Mouse (Mus musculus) midbrain, embryonic 12.5 days (tissue): ENCODE measurements around the gene Zfp949. TPM values are rescaled to one million over a fixed set of nuclear protein-coding genes. Genes with fewer than 3 reads are reported as not detected.
A peak's percentile ranks its signal among the peaks of the same experiment; 100 is the strongest.

Experiments
- ATAC-seq: fragments of 200-750 bp; cut with Nextera tagmentation; 2 replicates; pipeline ENCODE4 v1.8.0; 2017; ENCODE audit warnings: low read depth, moderate TSS enrichment, moderate library complexity; ENCODE audit not compliant: low FRiP score
- H3K27ac ChIP-seq: fragments of 300-500 bp; sonication (generic); replicated peaks from 2 replicates; pipeline ENCODE4 v1.5.1; 2016; ENCODE audit warnings: mild to moderate bottlenecking
- H3K27me3 ChIP-seq: fragments of 300-500 bp; sonication (generic); 2 replicates; pipeline ENCODE4 v1.6.1; 2016; ENCODE audit warnings: mild to moderate bottlenecking
- H3K36me3 ChIP-seq: fragments of 300-500 bp; sonication (generic); 2 replicates; pipeline ENCODE4 v1.6.1; 2016
- H3K4me1 ChIP-seq: fragments of 300-500 bp; sonication (generic); 2 replicates; pipeline ENCODE4 v1.6.1; 2016
- H3K4me2 ChIP-seq: fragments of 300-500 bp; sonication (generic); replicated peaks from 2 replicates; pipeline ENCODE4 v1.6.1; 2016; ENCODE audit warnings: mild to moderate bottlenecking, moderate library complexity
- H3K4me3 ChIP-seq: fragments of 300-500 bp; sonication (generic); 2 replicates; pipeline ENCODE4 v1.5.1; 2016; ENCODE audit warnings: mild to moderate bottlenecking
- H3K9ac ChIP-seq: fragments of 300-500 bp; sonication (generic); replicated peaks from 2 replicates; pipeline ENCODE4 v1.6.1; 2016; ENCODE audit warnings: mild to moderate bottlenecking, moderate library complexity
- H3K9me3 ChIP-seq: fragments of 300-500 bp; sonication (generic); 2 replicates; pipeline ENCODE4 v1.6.1; 2016; ENCODE audit warnings: mild to moderate bottlenecking
- WGBS: fragments of 180-500 bp; shearing (Covaris S2); methylation state at CpG from one replicate; pipeline ENCODE4 v1.1.7; 2016; 5-methylcytosine and 5-hydroxymethylcytosine counted together
- polyA plus RNA-seq: library from polyadenylated mRNA; unstranded; fragments of >200 nt; fragmentation: Nextera tagmentation; extraction: Ambion mirVana; gene quantifications from 2 replicates; pipeline ENCODE4 v1.2.1, GENCODE M21; 2016

Gene Zfp949
- polyA plus RNA-seq, result 13.2 and 14.1 TPM in 2 replicates

GRCm38 (mm10) chr9:88547851-88548613 lies at the start of gene Zfp949:
Zfp949 (plus strand) TSS chr9:88548020.
- peak within 1 kb of the TSS; percentile 70 for H3K27ac ChIP-seq
- H3K4me3 ChIP-seq, result peak within 1 kb of the TSS; percentile 77
- no peaks in the 10 kb centered on the region for H3K9me3 ChIP-seq
- H3K36me3 ChIP-seq, result 0 out of 2 replicates have a peak, but pooled peaks cover 8% of the 10 kb centered on the region
- WGBS, result under 1% methylated on average over 30 of the region's 30 CpGs
- peak within 1 kb of the TSS; percentile 71 for H3K9ac ChIP-seq
- peak; percentile 93 for ATAC-seq
- H3K4me1 ChIP-seq, result peaks cover 17% of the 10 kb centered on the region
- H3K27me3 ChIP-seq, result no peaks in the 10 kb centered on the region
- H3K4me2 ChIP-seq, result peak within 1 kb of the TSS; percentile 66

DNA sequence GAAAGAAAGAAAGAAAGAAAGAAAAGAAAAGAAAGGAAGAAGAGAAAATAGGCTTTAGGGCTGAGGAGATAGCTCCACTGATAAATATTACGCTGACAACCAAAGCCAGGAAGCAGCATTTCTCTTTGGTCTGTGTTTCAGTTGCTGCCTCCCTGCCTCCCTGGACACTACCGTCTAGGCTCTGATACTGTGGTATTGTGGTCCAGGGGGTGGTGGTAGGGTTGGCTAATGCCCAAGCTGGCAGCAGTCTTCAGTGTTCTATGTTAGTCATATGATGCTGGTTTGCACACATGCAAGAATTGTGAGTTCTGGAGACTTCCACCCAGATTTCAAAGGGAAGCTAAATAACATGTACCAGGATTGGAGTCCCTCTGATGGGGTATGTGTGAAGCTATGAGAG lies 47.7 kb upstream of the Zfp949 start:
- H3K36me3 ChIP-seq, result no peaks in the 10 kb centered on the region
- H3K4me1 ChIP-seq, result no peaks in the 10 kb centered on the region
- no peaks in the 10 kb centered on the region for H3K27me3 ChIP-seq
- no peak overlapping the region for H3K4me3 ChIP-seq
- no peaks in the 10 kb centered on the region for H3K9me3 ChIP-seq
- ATAC-seq, result no peak
- no peak overlapping the region for H3K27ac ChIP-seq
- no peak overlapping the region for H3K9ac ChIP-seq
- H3K4me2 ChIP-seq, result no peak overlapping the region
- 85% methylated on average over 2 of the region's 2 CpGs for WGBS

GRCm38 (mm10) chr9:88501846-88502245 lies 46.0 kb upstream of the Zfp949 start:
- no peaks in the 10 kb centered on the region for H3K27me3 ChIP-seq
- H3K4me2 ChIP-seq, result no peak overlapping the region
- no peak overlapping the region for H3K27ac ChIP-seq
- WGBS, result 85% methylated on average over 6 of the region's 6 CpGs
- H3K9ac ChIP-seq, result no peak overlapping the region
- no peaks in the 10 kb centered on the region for H3K36me3 ChIP-seq
- H3K9me3 ChIP-seq, result no peaks in the 10 kb centered on the region
- ATAC-seq, result no peak
- no peak overlapping the region for H3K4me3 ChIP-seq
- H3K4me1 ChIP-seq, result no peaks in the 10 kb centered on the region

GRCm38 (mm10) chr9:88515546-88515945 lies 32.3 kb upstream of the Zfp949 start:
- Histone ChIP-seq H3K4me3 (no peak overlapping the region), H3K9ac (no peak overlapping the region), H3K4me2 (no peak overlapping the region), H3K9me3 (no peaks in the 10 kb centered on the region), H3K27ac (no peak overlapping the region), H3K36me3 (peaks cover 5% of the 10 kb centered on the region), H3K4me1 (peaks cover 5% of the 10 kb centered on the region), H3K27me3 (no peaks in the 10 kb centered on the region)
- no peak for ATAC-seq
- 85% methylated on average over 1 of the region's 1 CpGs for WGBS

GRCm38 (mm10) chr9:88516361-88516995 lies 31.3 kb upstream of the Zfp949 start:
- Histone ChIP-seq H3K4me1 (peaks cover 12% of the 10 kb centered on the region), H3K9ac (no peak overlapping the region), H3K27me3 (no peaks in the 10 kb centered on the region), H3K27ac (no peak overlapping the region), H3K36me3 (peaks cover 13% of the 10 kb centered on the region), H3K4me3 (no peak overlapping the region), H3K9me3 (no peaks in the 10 kb centered on the region), H3K4me2 (no peak overlapping the region)
- 93% methylated on average over 3 of the region's 3 CpGs for WGBS
- no peak for ATAC-seq

GRCm38 (mm10) chr9:88519390-88520121 lies 28.3 kb upstream of the Zfp949 start:
- Histone ChIP-seq H3K27me3 (no peaks in the 10 kb centered on the region), H3K4me3 (no peak overlapping the region), H3K36me3 (peaks cover 13% of the 10 kb centered on the region), H3K9ac (no peak overlapping the region), H3K4me1 (peaks cover 12% of the 10 kb centered on the region), H3K9me3 (no peaks in the 10 kb centered on the region), H3K27ac (0 out of 2 replicates have a peak overlapping the region, but pooled peaks have one; percentile 39), H3K4me2 (no peak overlapping the region)
- no peak for ATAC-seq

- no peaks in the 10 kb centered on the region for H3K9me3 ChIP-seq
- H3K4me1 ChIP-seq, result peaks cover 12% of the 10 kb centered on the region
- H3K4me3 ChIP-seq, result peak overlapping the region; percentile 80
- no peak for ATAC-seq
- H3K9ac ChIP-seq, result peak overlapping the region; percentile 94; the same call in 1 of the 2 replicates
- H3K27me3 ChIP-seq, result no peaks in the 10 kb centered on the region
- peaks cover 13% of the 10 kb centered on the region for H3K36me3 ChIP-seq
- WGBS, result 26% methylated on average over 2 of the region's 2 CpGs
- H3K4me2 ChIP-seq, result peak overlapping the region; percentile 62
- 0 out of 2 replicates have a peak overlapping the region, but pooled peaks have one; percentile 6 for H3K27ac ChIP-seq
Observed at GRCm38 (mm10) chr9:88520122-88520848, 27.5 kb upstream of the Zfp949 start.

GRCm38 (mm10) chr9:88520849-88521483 lies 26.9 kb upstream of the Zfp949 start:
- H3K9ac ChIP-seq, result peak overlapping the region; percentile 94
- WGBS, result 31% methylated on average over 4 of the region's 4 CpGs
- H3K4me3 ChIP-seq, result peak overlapping the region; percentile 80
- no peaks in the 10 kb centered on the region for H3K27me3 ChIP-seq
- H3K9me3 ChIP-seq, result no peaks in the 10 kb centered on the region
- H3K27ac ChIP-seq, result 0 out of 2 replicates have a peak overlapping the region, but pooled peaks have one; percentile 6
- peaks cover 13% of the 10 kb centered on the region for H3K36me3 ChIP-seq
- ATAC-seq, result no peak
- peaks cover 12% of the 10 kb centered on the region for H3K4me1 ChIP-seq
- H3K4me2 ChIP-seq, result peak overlapping the region; percentile 62

DNA sequence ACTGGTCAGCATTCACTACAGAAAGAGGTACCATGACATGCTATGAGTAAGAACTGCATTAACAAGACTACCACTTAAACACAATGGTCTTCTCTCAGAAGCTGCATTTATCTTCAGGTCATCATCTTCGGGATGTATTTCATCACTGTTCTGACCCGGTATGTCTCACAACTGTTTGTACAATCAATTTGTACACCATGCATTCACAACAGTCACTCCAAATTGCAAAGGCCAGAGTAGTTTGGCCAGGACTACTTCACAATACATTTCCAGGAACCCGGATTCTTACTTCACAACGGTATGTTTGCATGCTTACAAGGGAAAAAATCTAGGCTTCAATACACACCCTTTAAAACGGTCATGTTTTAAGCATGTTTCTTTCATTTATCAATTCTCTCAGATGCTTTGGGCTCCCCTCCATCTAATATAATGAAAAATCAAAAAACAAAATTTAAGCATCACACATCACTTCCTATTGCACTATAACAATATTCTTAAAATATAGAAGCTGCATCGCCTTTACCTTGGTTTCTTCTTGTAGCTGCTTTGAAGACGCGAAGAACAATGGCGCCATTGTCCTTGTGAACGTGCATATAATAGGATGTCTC lies 25.8 kb upstream of the Zfp949 start:
- Histone ChIP-seq H3K27ac (peak overlapping the region; percentile 93), H3K9ac (peak overlapping the region; percentile 94), H3K4me2 (peak overlapping the region; percentile 62), H3K9me3 (no peaks in the 10 kb centered on the region), H3K4me3 (peak overlapping the region; percentile 80), H3K4me1 (peaks cover 12% of the 10 kb centered on the region), H3K27me3 (no peaks in the 10 kb centered on the region), H3K36me3 (peaks cover 13% of the 10 kb centered on the region)
- no peak for ATAC-seq
- WGBS, result 0% methylated on average over 10 of the region's 10 CpGs

DNA sequence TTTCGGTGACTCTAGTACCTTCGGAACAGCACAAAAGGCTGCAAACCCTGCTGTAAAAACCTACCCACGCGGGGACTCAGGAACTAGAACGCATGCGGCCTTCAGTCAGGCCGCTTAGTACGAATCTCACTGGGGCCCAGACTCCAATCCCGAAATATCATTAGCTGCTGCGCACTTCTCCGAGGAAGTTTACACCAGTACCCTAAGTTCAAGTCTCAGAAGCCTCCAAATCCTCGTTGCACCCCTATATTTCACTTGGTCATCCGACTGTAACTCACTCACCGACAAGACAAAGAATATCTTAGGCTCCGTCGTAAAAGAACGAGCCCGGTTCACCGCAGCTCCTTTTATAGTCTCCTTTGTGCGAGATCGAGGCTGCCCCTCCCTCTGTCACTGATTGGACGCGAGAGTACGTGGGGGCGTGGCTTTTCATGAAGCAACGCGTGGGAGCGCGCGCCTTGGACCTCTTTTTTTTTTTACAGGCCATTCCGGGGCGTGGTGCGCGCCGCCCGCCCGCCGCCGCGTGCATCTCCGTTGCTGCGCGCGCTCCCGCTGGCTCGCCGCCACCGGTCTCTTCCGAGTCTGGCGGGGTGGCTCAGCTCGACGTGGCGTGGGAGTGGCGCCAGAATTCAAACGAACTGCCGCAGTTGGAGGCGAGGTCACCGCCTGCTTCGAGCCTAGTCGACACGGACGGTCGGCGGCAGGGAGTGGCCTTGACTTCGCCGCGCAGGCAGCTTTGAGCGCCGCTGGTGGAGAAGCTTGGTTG lies 25.1 kb upstream of the Zfp949 start:
- Histone ChIP-seq H3K9me3 (no peaks in the 10 kb centered on the region), H3K9ac (peak overlapping the region; percentile 94), H3K27ac (peak overlapping the region; percentile 93), H3K36me3 (peaks cover 13% of the 10 kb centered on the region), H3K4me3 (peak overlapping the region; percentile 80), H3K4me2 (peak overlapping the region; percentile 82), H3K27me3 (no peaks in the 10 kb centered on the region), H3K4me1 (peaks cover 12% of the 10 kb centered on the region)
- under 1% methylated on average over 69 of the region's 69 CpGs for WGBS
- ATAC-seq, result peak; percentile 89
